Mouse (Mus musculus): Measurements from ENCODE around the gene Sergef. TPM values are rescaled to one million over a fixed set of nuclear protein-coding genes. Genes with fewer than 3 reads are reported as not detected.
A peak's percentile ranks its signal among the peaks of the same experiment; 100 is the strongest.

Gene Sergef
- polyA plus RNA-seq, 1 experiment from 2014 or later: 18.5 TPM

GRCm38 (mm10) chr7:46565374-46565773 is 74.2 kb downstream of the Sergef start:
- H3K27ac ChIP-seq (replicated peaks): no peak overlapping the region
- H3K27me3 ChIP-seq: no peaks in the 10 kb centered on the region
- H3K4me3 ChIP-seq: no peak overlapping the region
- ATAC-seq (ENCODE audit: low FRiP score, low read depth): no peak
- no peak overlapping the region for H3K4me2 ChIP-seq (replicated peaks)
- H3K9ac ChIP-seq (replicated peaks): no peak overlapping the region
- WGBS: 97% methylated on average over 7 of the region's 7 CpGs
- no peaks in the 10 kb centered on the region for H3K4me1 ChIP-seq
- no peaks in the 10 kb centered on the region; the same call in 1 of the 2 replicates for H3K36me3 ChIP-seq
- no peaks in the 10 kb centered on the region for H3K9me3 ChIP-seq

GRCm38 (mm10) chr7:46563801-46564200 is 75.8 kb downstream of the Sergef start:
- H3K27ac ChIP-seq (replicated peaks): no peak overlapping the region
- no peak for ATAC-seq (ENCODE audit: low FRiP score, low read depth)

GRCm38 (mm10) chr7:46560061-46560460 is 79.5 kb downstream of the Sergef start:
- H3K9ac ChIP-seq (replicated peaks): no peak overlapping the region
- no peaks in the 10 kb centered on the region for H3K27me3 ChIP-seq
- no peak for ATAC-seq (ENCODE audit: low FRiP score, low read depth)
- H3K4me1 ChIP-seq: peaks cover 20% of the 10 kb centered on the region; the same call in 1 of the 2 replicates
- H3K27ac ChIP-seq (replicated peaks): no peak overlapping the region
- H3K4me3 ChIP-seq: no peak overlapping the region
- no peaks in the 10 kb centered on the region; the same call in 1 of the 2 replicates for H3K36me3 ChIP-seq
- H3K9me3 ChIP-seq: no peaks in the 10 kb centered on the region
- 93% methylated on average over 2 of the region's 2 CpGs for whole genome bisulfite sequencing
- no peak overlapping the region for H3K4me2 ChIP-seq (replicated peaks)

More at GRCm38 (mm10) chr7:46563801-46564200, 75.8 kb downstream of the Sergef start:
- Histone ChIP-seq H3K9me3 (no peaks in the 10 kb centered on the region), H3K4me1 (no peaks in the 10 kb centered on the region), H3K36me3 (no peaks in the 10 kb centered on the region; the same call in 1 of the 2 replicates), H3K27me3 (no peaks in the 10 kb centered on the region), H3K4me2 (replicated peaks) (no peak overlapping the region), H3K4me3 (no peak overlapping the region), H3K9ac (replicated peaks) (no peak overlapping the region)

GRCm38 (mm10) chr7:46559643-46560042 is 80.0 kb downstream of the Sergef start:
- H3K27me3 ChIP-seq: no peaks in the 10 kb centered on the region
- H3K9ac ChIP-seq (replicated peaks): no peak overlapping the region
- no peaks in the 10 kb centered on the region for H3K36me3 ChIP-seq
- H3K4me3 ChIP-seq: no peak overlapping the region
- ATAC-seq (ENCODE audit: low FRiP score, low read depth): no peak
- no peak overlapping the region for H3K27ac ChIP-seq (replicated peaks)
- no peak overlapping the region for H3K4me2 ChIP-seq (replicated peaks)
- 90% methylated on average over 6 of the region's 6 CpGs for WGBS
- H3K9me3 ChIP-seq: no peaks in the 10 kb centered on the region
- H3K4me1 ChIP-seq: peaks cover 24% of the 10 kb centered on the region

- Histone ChIP-seq H3K9me3 (no peaks in the 10 kb centered on the region), H3K36me3 (no peaks in the 10 kb centered on the region), H3K9ac (replicated peaks) (no peak overlapping the region), H3K4me1 (peaks cover 25% of the 10 kb centered on the region), H3K4me2 (replicated peaks) (no peak overlapping the region), H3K27me3 (no peaks in the 10 kb centered on the region), H3K27ac (replicated peaks) (no peak overlapping the region), H3K4me3 (no peak overlapping the region)
- WGBS: 89% methylated on average over 5 of the region's 5 CpGs
- ATAC-seq (ENCODE audit: low FRiP score, low read depth): no peak
These were observed 80.6 kb downstream of the Sergef start for GRCm38 (mm10) chr7:46559006-46559405.

GRCm38 (mm10) chr7:46557996-46558395 is 81.6 kb downstream of the Sergef start:
- H3K9ac ChIP-seq (replicated peaks): no peak overlapping the region
- no peaks in the 10 kb centered on the region for H3K36me3 ChIP-seq
- H3K27ac ChIP-seq (replicated peaks): no peak overlapping the region
- 93% methylated on average over 4 of the region's 4 CpGs for WGBS
- no peaks in the 10 kb centered on the region for H3K9me3 ChIP-seq
- no peak overlapping the region for H3K4me3 ChIP-seq
- ATAC-seq (ENCODE audit: low FRiP score, low read depth): no peak
- H3K4me2 ChIP-seq (replicated peaks): no peak overlapping the region
- peaks cover 30% of the 10 kb centered on the region for H3K4me1 ChIP-seq
- H3K27me3 ChIP-seq: no peaks in the 10 kb centered on the region

- H3K36me3 ChIP-seq: no peaks in the 10 kb centered on the region
- H3K27me3 ChIP-seq: no peaks in the 10 kb centered on the region
- no peak overlapping the region for H3K4me2 ChIP-seq (replicated peaks)
- H3K9ac ChIP-seq (replicated peaks): no peak overlapping the region
- WGBS: 86% methylated on average over 11 of the region's 11 CpGs
- peaks cover 33% of the 10 kb centered on the region for H3K4me1 ChIP-seq
- H3K9me3 ChIP-seq: no peaks in the 10 kb centered on the region
- H3K4me3 ChIP-seq: no peak overlapping the region
- H3K27ac ChIP-seq (replicated peaks): no peak overlapping the region
- no peak for ATAC-seq (ENCODE audit: low FRiP score, low read depth)
These were observed 82.2 kb downstream of the Sergef start for GRCm38 (mm10) chr7:46557387-46557786.

GRCm38 (mm10) chr7:46556358-46557118 is 83.1 kb downstream of the Sergef start:
- no peak overlapping the region for H3K4me2 ChIP-seq (replicated peaks)

GRCm38 (mm10) chr7:46555731-46556130 is 83.9 kb downstream of the Sergef start:
- H3K4me1 ChIP-seq: peaks cover 40% of the 10 kb centered on the region
- no peaks in the 10 kb centered on the region for H3K36me3 ChIP-seq
- H3K4me2 ChIP-seq (replicated peaks): no peak overlapping the region
- peak overlapping the region; percentile 20; the same call in 1 of the 2 replicates for H3K27ac ChIP-seq (replicated peaks)
- no peaks in the 10 kb centered on the region for H3K9me3 ChIP-seq
- no peaks in the 10 kb centered on the region for H3K27me3 ChIP-seq
- no peak overlapping the region for H3K4me3 ChIP-seq
- no peak for ATAC-seq (ENCODE audit: low FRiP score, low read depth)
- WGBS: 95% methylated on average over 7 of the region's 7 CpGs
- no peak overlapping the region for H3K9ac ChIP-seq (replicated peaks)

More at GRCm38 (mm10) chr7:46556358-46557118, 83.1 kb downstream of the Sergef start:
- H3K9ac ChIP-seq (replicated peaks): no peak overlapping the region; the same call in 1 of the 2 replicates
- no peaks in the 10 kb centered on the region for H3K27me3 ChIP-seq
- H3K4me3 ChIP-seq: no peak overlapping the region
- ATAC-seq (ENCODE audit: low FRiP score, low read depth): peak; percentile 92
- peaks cover 39% of the 10 kb centered on the region for H3K4me1 ChIP-seq
- H3K9me3 ChIP-seq: no peaks in the 10 kb centered on the region
- no peaks in the 10 kb centered on the region for H3K36me3 ChIP-seq
- peak overlapping the region; percentile 55; the same call in 1 of the 2 replicates for H3K27ac ChIP-seq (replicated peaks)
- 42% methylated on average over 13 of the region's 13 CpGs for WGBS

- WGBS: 79% methylated on average over 9 of the region's 9 CpGs
- no peak for ATAC-seq (ENCODE audit: low FRiP score, low read depth)
- Histone ChIP-seq H3K4me2 (replicated peaks) (no peak overlapping the region), H3K27me3 (no peaks in the 10 kb centered on the region), H3K4me1 (peaks cover 40% of the 10 kb centered on the region), H3K27ac (replicated peaks) (no peak overlapping the region; the same call in 1 of the 2 replicates), H3K9ac (replicated peaks) (no peak overlapping the region), H3K9me3 (no peaks in the 10 kb centered on the region), H3K36me3 (no peaks in the 10 kb centered on the region), H3K4me3 (no peak overlapping the region)
These were observed 84.8 kb downstream of the Sergef start for GRCm38 (mm10) chr7:46554855-46555254.

GRCm38 (mm10) chr7:46554003-46554402 is 85.6 kb downstream of the Sergef start:
- H3K4me1 ChIP-seq: peaks cover 40% of the 10 kb centered on the region
- no peak overlapping the region for H3K4me2 ChIP-seq (replicated peaks)
- no peak for ATAC-seq (ENCODE audit: low FRiP score, low read depth)
- no peaks in the 10 kb centered on the region for H3K36me3 ChIP-seq
- H3K27ac ChIP-seq (replicated peaks): no peak overlapping the region
- WGBS: 64% methylated on average over 7 of the region's 7 CpGs
- no peaks in the 10 kb centered on the region for H3K27me3 ChIP-seq
- H3K9ac ChIP-seq (replicated peaks): no peak overlapping the region
- no peaks in the 10 kb centered on the region for H3K9me3 ChIP-seq
- no peak overlapping the region for H3K4me3 ChIP-seq

- Histone ChIP-seq H3K4me1 (peaks cover 36% of the 10 kb centered on the region), H3K9ac (replicated peaks) (no peak overlapping the region), H3K4me2 (replicated peaks) (no peak overlapping the region), H3K4me3 (no peak overlapping the region), H3K27me3 (no peaks in the 10 kb centered on the region), H3K27ac (replicated peaks) (0 out of 2 replicates have a peak overlapping the region, but pooled peaks have one; percentile 20), H3K36me3 (no peaks in the 10 kb centered on the region), H3K9me3 (no peaks in the 10 kb centered on the region)
- ATAC-seq (ENCODE audit: low FRiP score, low read depth): no peak
- WGBS: 77% methylated on average over 20 of the region's 20 CpGs
These were observed 87.5 kb downstream of the Sergef start for GRCm38 (mm10) chr7:46551935-46552752.

Data from midbrain, embryonic 12.5 days (tissue).